Mouse (Mus musculus) heart, postnatal 36 days (tissue): ENCODE measurements around the gene Tpd52l1. TPM values are rescaled to one million over a fixed set of nuclear protein-coding genes. Genes with fewer than 3 reads are reported as not detected.
"Not testable (repeated sequence)": the region's sequence is repeated elsewhere in the genome, so short reads cannot be mapped to it uniquely, and the experiment has no call there.

Experiments used
- DNase-seq, 2 experiments: peaks; one replicate each; pipeline ENCODE4 v3.0.0; 2021 to 2022
- intact Hi-C: fragments of 180-260 bp; cut with DNase I; formaldehyde crosslinking; loops from one replicate; pipeline ENCODE4 v1.15.1; 2025
- total RNA-seq, 2 experiments: library from RNA; stranded (reverse); gene quantifications; 2 replicates each; pipeline ENCODE4 v1.2.3; 2021

Tpd52l1 gene
- 1 to 10 TPM; 4.9 to 6.6 TPM for total RNA-seq

- peak; percentile 70 to 80 for DNase-seq
- intact Hi-C loops, result loop anchor here (5.0 kb wide), 2 partner anchors 133 to 618 kb away; partner anchors contain the start of gene Hddc2
Observed at GRCm38 (mm10) chr10:31445291-31446124, at the start of gene Tpd52l1. Tpd52l1 (minus strand) TSS chr10:31445958.

GRCm38 (mm10) chr10:31494296-31494695, 48.5 kb upstream of the Tpd52l1 start:
- DNase-seq, result no peak
- intact Hi-C loops, result no loop called here

- intact Hi-C loops, result loop anchor here (2.0 kb wide), 1 partner anchor 166 kb away; no protein-coding TSS in a partner anchor
- no peak for DNase-seq
Observed at GRCm38 (mm10) chr10:31467043-31467898, 21.5 kb upstream of the Tpd52l1 start.

- no peak for DNase-seq
- intact Hi-C loops, result loop anchor here (2.0 kb wide), 1 partner anchor 167 kb away; no protein-coding TSS in a partner anchor
Observed at GRCm38 (mm10) chr10:31465840-31466541, 20.2 kb upstream of the Tpd52l1 start.

- intact Hi-C loops, result no loop called here
- DNase-seq, result no peak
Observed at GRCm38 (mm10) chr10:31465424-31465823, 19.7 kb upstream of the Tpd52l1 start.

GRCm38 (mm10) chr10:31463044-31463443, 17.3 kb upstream of the Tpd52l1 start:
- intact Hi-C loops, result no loop called here
- DNase-seq, result no peak

- intact Hi-C loops, result no loop called here
Observed at GRCm38 (mm10) chr10:31456806-31457205, 11.0 kb upstream of the Tpd52l1 start.

GRCm38 (mm10) chr10:31447083-31447482, 1.3 kb upstream of the Tpd52l1 start:
- DNase-seq, result no peak
- intact Hi-C loops, result loop anchor here (5.0 kb wide), 2 partner anchors 135 to 620 kb away; partner anchors contain the start of gene Hddc2

More at GRCm38 (mm10) chr10:31456806-31457205, 11.0 kb upstream of the Tpd52l1 start:
- no peak for DNase-seq

- intact Hi-C loops, result no loop called here
- DNase-seq, result no peak
Observed at GRCm38 (mm10) chr10:31444206-31444605, 1.6 kb downstream of the Tpd52l1 start.

GRCm38 (mm10) chr10:31441491-31441890, 4.3 kb downstream of the Tpd52l1 start:
- intact Hi-C loops, result no loop called here
- no peak for DNase-seq

GRCm38 (mm10) chr10:31436047-31436446, 9.7 kb downstream of the Tpd52l1 start:
- intact Hi-C loops, result no loop called here
- no peak for DNase-seq

GRCm38 (mm10) chr10:31417956-31418355, 27.8 kb downstream of the Tpd52l1 start:
- intact Hi-C loops, result no loop called here
- no peak for DNase-seq

GRCm38 (mm10) chr10:31392990-31393389, 52.8 kb downstream of the Tpd52l1 start:
- DNase-seq, result no peak
- intact Hi-C loops, result no loop called here

- intact Hi-C loops, result no loop called here
- peak; percentile 7 to 21 for DNase-seq
Observed at GRCm38 (mm10) chr10:31390777-31391395, 54.9 kb downstream of the Tpd52l1 start.

- DNase-seq, intact Hi-C loops: not testable (repeated sequence)
Observed at GRCm38 (mm10) chr10:31388566-31388965, 57.2 kb downstream of the Tpd52l1 start.

- DNase-seq, intact Hi-C loops: not testable (repeated sequence)
Observed at GRCm38 (mm10) chr10:31370200-31370599, 75.6 kb downstream of the Tpd52l1 start.

- no peak for DNase-seq
- intact Hi-C loops, result no loop called here
Observed at GRCm38 (mm10) chr10:31359749-31360148, 86.0 kb downstream of the Tpd52l1 start.

- intact Hi-C loops, result no loop called here
- no peak for DNase-seq
Observed at GRCm38 (mm10) chr10:31354886-31355461, 90.8 kb downstream of the Tpd52l1 start.

- no peak for DNase-seq
- intact Hi-C loops, result no loop called here
Observed at GRCm38 (mm10) chr10:31354141-31354540, 91.6 kb downstream of the Tpd52l1 start.
